Mouse (Mus musculus) cerebellum, adult 2 months (tissue): Measurements from ENCODE around the gene Elp4. TPM values are rescaled to one million over a fixed set of nuclear protein-coding genes. Genes with fewer than 3 reads are reported as not detected.

Source experiments
- DNase-seq, 2 experiments: peaks; one replicate each; pipeline ENCODE4 v3.0.0; 2021
- H3K27ac ChIP-seq: fragments of 200-500 bp; 2 replicates; pipeline ENCODE4 v1.5.1; 2012; ENCODE audit warnings: low read length, control low read depth, inconsistent platforms; ENCODE audit not compliant: insufficient read depth
- H3K27me3 ChIP-seq: fragments of 200-500 bp; 2 replicates; pipeline ENCODE4 v1.6.1; 2012; ENCODE audit warnings: inconsistent platforms, mild to moderate bottlenecking, low read length, moderate library complexity; ENCODE audit not compliant: control insufficient read depth, insufficient read depth
- H3K4me1 ChIP-seq: fragments of 200-500 bp; 2 replicates; pipeline ENCODE4 v1.6.1; 2011; ENCODE audit warnings: low read length; ENCODE audit not compliant: control insufficient read depth, insufficient read depth
- H3K4me3 ChIP-seq: fragments of 200-500 bp; replicated peaks from 2 replicates; pipeline ENCODE3; 2011; ENCODE audit warnings: mild to moderate bottlenecking, low read depth, low read length, control low read depth; ENCODE audit not compliant: insufficient read depth
- CTCF ChIP-seq: fragments of 200-500 bp; IDR thresholded peaks from 2 replicates; pipeline ENCODE4 v1.5.1; 2011; ENCODE audit warnings: low read depth, mild to moderate bottlenecking, control low read depth, low read length, moderate library complexity, borderline replicate concordance; ENCODE audit not compliant: insufficient read depth
- POLR2A ChIP-seq: fragments of 200-500 bp; IDR thresholded peaks from 2 replicates; pipeline ENCODE4 v1.6.1; 2011; ENCODE audit warnings: low read length, control low read depth, borderline replicate concordance; ENCODE audit not compliant: insufficient read depth
- WGBS: fragments of 180-500 bp; shearing (Covaris S2); methylation state at CpG from one replicate; pipeline ENCODE4 v1.1.7; 2018; 5-methylcytosine and 5-hydroxymethylcytosine counted together
- polyA plus RNA-seq: library from polyadenylated mRNA; depleted of rRNA; stranded (reverse); fragments of >200 nt; gene quantifications from 2 replicates; pipeline ENCODE4 v1.2.3, GENCODE M21; 2012

The Elp4 gene
- polyA plus RNA-seq, 1 experiment, result 11.9 TPM

DNA sequence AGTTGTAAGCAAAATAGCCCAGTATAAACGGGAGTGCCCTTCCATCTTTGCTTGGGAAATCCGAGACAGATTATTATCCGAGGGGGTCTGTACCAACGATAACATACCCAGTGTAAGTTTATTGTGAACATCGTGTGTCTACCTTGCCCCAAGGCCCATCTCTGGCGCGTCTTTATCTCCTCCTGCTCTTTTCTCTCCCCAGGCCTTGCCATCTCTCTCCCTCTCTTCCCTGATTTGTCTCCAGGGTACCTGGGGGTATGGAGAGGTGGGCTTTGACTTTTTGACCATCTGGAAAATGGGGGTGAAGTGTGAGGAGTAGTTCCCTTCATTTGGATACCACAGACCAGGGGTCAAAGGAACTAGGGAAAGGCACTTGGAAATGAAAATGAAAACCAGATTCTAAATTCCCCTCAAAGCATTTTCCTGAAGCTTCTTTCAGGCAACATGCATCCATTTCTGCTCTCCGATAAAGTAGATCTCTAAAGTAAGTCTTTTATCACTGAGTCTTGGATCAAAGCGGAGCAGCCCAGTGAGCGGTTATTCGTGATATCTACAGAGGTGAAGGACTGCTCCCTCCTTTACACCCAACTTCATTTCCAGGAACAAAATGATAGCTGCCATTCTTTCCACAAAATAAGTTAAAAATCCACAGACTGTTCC lies 219.2 kb downstream of the Elp4 start:
- 15% methylated on average over 11 of the region's 11 CpGs for WGBS

DNA sequence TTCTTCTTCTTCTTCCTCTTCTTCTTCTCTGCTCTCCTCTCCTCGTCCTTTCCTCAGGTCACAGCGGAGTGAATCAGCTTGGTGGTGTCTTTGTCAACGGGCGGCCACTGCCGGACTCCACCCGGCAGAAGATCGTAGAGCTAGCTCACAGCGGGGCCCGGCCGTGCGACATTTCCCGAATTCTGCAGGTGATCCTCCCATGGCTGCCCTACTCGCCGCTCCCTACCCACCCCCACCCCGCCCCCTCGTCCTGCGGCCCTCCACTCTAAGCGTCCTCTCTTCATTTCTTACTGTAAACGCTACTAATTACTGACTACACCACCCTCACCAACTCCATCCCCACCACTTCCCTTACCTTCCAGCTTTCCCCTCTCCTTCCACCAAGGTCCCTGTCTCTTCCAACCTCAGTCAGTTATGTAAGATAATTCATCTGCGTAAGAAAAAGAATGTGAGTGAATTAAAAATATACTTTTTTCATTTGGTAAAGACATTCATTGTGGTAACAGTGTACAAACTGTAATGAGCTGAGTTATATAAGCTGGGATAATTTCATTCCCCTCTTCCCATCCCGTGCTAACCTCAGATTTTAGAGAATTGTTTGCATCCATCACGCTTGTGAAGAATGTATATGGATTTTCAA lies 220.5 kb downstream of the Elp4 start:
- WGBS, result 10% methylated on average over 22 of the region's 22 CpGs
- H3K4me3 ChIP-seq, result peak overlapping the region; percentile 64
- H3K27me3 ChIP-seq, result no peaks in the 10 kb centered on the region

More for the DNA sequence above, 219.2 kb downstream of the Elp4 start:
- Histone ChIP-seq H3K4me1 (peaks cover 4% of the 10 kb centered on the region; the same call in 1 of the 2 replicates), H3K27ac (peak overlapping the region; percentile 97), H3K4me3 (peak overlapping the region; percentile 35), H3K27me3 (no peaks in the 10 kb centered on the region)
- peak; percentile 57 to 72 for DNase-seq
- TF ChIP-seq POLR2A, result no peak
- no peak for TF ChIP-seq CTCF

DNA sequence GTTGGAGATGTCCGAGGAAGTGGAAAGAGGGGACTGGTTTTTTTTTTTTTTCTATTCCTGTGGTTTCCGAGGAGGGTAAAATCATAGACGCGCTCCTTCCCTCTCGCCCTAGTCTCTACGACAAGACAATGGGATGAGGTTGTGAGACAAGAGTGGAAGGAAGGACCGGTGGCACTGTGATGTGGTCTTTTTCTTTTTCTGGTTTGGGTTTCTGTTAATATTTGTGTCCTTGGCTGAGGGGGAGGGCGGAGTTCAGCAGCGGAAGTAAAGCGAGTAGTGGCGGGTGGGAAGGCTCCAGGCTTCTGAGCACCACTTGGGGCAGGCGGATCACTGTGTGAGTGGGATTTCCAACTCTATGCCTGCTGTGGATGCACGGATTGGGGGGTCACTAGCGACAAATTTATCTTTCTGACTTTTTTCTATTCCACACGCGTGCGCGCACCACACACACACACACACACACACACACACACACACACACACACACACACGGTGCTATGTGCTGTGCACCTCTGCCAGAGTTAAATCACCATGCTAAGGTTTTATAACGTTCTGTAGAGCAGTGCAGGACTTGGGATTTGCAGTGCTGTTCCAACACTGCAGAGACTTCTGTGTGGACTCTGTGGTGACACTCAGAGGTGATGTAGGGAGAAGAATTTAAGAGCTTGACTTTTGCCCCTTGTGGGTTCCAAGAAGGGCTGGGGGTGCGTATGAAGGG lies 221.6 kb downstream of the Elp4 start:
- TF ChIP-seq CTCF (no peak), POLR2A (peak; percentile 30; the same call in 1 of the 2 replicates)

More for the DNA sequence above, 220.5 kb downstream of the Elp4 start:
- Histone ChIP-seq H3K27ac (peak overlapping the region; percentile 98), H3K4me1 (peaks cover 4% of the 10 kb centered on the region; the same call in 1 of the 2 replicates)
- TF ChIP-seq CTCF (no peak), POLR2A (no peak)
- peak; percentile 76 to 79 for DNase-seq

GRCm38 (mm10) chr2:105682011-105682501 lies 222.3 kb downstream of the Elp4 start:
- H3K27me3 ChIP-seq, result no peaks in the 10 kb centered on the region
- no peak for TF ChIP-seq CTCF
- peak; percentile 55; the same call in 1 of the 2 replicates for TF ChIP-seq POLR2A
- peak overlapping the region; percentile 61 for H3K4me3 ChIP-seq
- H3K4me1 ChIP-seq, result peaks cover 4% of the 10 kb centered on the region; the same call in 1 of the 2 replicates
- DNase-seq, result peak; percentile 79 to 84
- peak overlapping the region; percentile 98 for H3K27ac ChIP-seq
- 2% methylated on average over 23 of the region's 23 CpGs for WGBS

More for the DNA sequence above, 221.6 kb downstream of the Elp4 start:
- Histone ChIP-seq H3K4me1 (peaks cover 4% of the 10 kb centered on the region; the same call in 1 of the 2 replicates), H3K27ac (peak overlapping the region; percentile 98), H3K4me3 (peak overlapping the region; percentile 61), H3K27me3 (no peaks in the 10 kb centered on the region)
- DNase-seq, result peak; percentile 73 to 80
- WGBS, result 2% methylated on average over 21 of the region's 21 CpGs

- no peak for TF ChIP-seq CTCF
- TF ChIP-seq POLR2A, result 0 out of 2 replicates have a peak, but pooled peaks have one; percentile 10
- Histone ChIP-seq H3K27me3 (no peaks in the 10 kb centered on the region), H3K4me1 (peaks cover 4% of the 10 kb centered on the region; the same call in 1 of the 2 replicates), H3K27ac (peak overlapping the region; percentile 98), H3K4me3 (peak overlapping the region; percentile 61)
- peak; percentile 72 to 84 for DNase-seq
- 3% methylated on average over 30 of the region's 30 CpGs for WGBS
These were observed 223.2 kb downstream of the Elp4 start for GRCm38 (mm10) chr2:105680999-105681710.

DNA sequence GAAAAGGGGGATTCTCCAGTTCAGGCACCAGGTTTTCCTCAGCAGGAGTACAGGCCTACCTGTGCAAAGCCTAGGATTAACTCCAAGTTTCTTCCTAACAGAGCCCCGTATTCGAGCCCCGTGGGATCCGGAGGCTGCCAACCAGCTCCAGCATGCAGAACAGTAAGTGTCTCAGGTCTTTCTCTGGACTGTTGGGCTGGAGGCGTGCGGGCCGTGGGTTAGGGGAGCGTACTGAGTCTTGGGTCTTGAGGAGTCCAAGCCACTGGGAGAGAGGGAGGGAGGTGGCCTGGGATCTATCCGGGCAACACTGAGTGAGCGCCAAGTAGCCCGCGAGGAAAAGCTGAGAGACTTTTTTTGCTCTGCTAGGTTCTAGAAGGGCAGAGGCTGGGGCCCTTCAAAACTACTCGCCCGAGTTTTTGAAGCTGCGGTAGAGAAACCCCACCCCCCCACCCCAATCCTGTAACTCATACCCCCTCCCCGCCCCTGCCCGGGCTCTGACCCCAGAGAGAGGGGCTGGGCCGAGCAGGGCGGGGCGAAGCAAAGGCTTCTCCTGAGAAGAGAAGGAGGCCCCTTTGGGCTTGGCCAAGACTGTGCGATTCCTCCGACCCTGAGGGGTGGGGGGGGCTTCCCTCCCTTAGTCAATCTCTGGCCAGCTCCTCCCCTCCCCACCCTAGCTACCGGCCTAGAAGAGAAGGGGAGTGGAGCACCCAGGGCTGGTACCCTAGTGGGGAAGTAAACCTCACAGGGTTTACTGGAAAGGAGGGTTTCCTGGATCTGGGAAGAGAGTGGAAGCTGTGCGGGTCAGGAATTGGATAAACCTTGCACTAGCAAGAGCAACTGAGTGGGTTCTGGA lies 224.0 kb downstream of the Elp4 start:
- TF ChIP-seq POLR2A, result no peak
- no peak for TF ChIP-seq CTCF
- Histone ChIP-seq H3K27me3 (no peaks in the 10 kb centered on the region), H3K4me1 (no peaks in the 10 kb centered on the region), H3K4me3 (peak overlapping the region; percentile 61), H3K27ac (peak overlapping the region; percentile 98)
- WGBS, result 6% methylated on average over 24 of the region's 24 CpGs
- peak; percentile 69 to 79 for DNase-seq

DNA sequence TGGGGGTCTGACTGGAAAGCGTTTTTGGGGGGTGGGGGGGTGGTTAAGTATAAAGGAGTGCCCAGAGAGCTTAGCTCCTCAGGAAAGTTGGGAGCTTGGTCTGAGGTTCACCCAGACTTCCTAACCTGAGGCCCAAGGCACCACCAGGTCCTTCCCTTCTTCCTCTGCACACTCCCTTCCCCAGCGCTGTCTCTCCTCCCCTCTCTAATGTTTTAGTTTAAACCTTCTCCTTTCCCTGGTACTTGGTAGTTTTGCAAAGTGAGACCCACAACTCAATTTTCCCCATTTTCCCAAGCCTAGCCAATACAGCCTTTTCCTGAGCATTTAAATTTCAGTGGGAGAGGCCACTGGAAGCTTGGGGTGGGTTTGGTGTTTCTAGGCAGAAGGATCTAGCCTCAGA lies 225.0 kb downstream of the Elp4 start:
- DNase-seq, result peak; percentile 31 to 52
- WGBS, result 18% methylated on average over 2 of the region's 2 CpGs
- Histone ChIP-seq H3K4me3 (peak overlapping the region; percentile 65), H3K27ac (peak overlapping the region; percentile 84), H3K27me3 (no peaks in the 10 kb centered on the region), H3K4me1 (no peaks in the 10 kb centered on the region)
- no peak for TF ChIP-seq POLR2A
- no peak for TF ChIP-seq CTCF
